Mouse (Mus musculus) testis, adult 2 months (tissue): Measurements from ENCODE around the gene Slc12a8. TPM values are rescaled to one million over a fixed set of nuclear protein-coding genes. Genes with fewer than 3 reads are reported as not detected.

Experiments
- H3K27ac ChIP-seq: fragments of 200-500 bp; 2 replicates; pipeline ENCODE4 v1.5.1; 2012; ENCODE audit warnings: low read depth, low read length; ENCODE audit not compliant: control insufficient read depth, insufficient read depth
- H3K27me3 ChIP-seq: fragments of 200-500 bp; 2 replicates; pipeline ENCODE4 v1.6.1; 2012; ENCODE audit warnings: mild to moderate bottlenecking, low read length, moderate library complexity; ENCODE audit not compliant: control insufficient read depth, insufficient read depth
- H3K36me3 ChIP-seq: fragments of 200-500 bp; 2 replicates; pipeline ENCODE4 v1.6.1; 2012; ENCODE audit warnings: mild to moderate bottlenecking, low read length; ENCODE audit not compliant: control insufficient read depth, insufficient read depth
- H3K4me1 ChIP-seq: fragments of 200-500 bp; 2 replicates; pipeline ENCODE4 v1.6.1; 2012; ENCODE audit warnings: low read length; ENCODE audit not compliant: control insufficient read depth, insufficient read depth
- H3K4me3 ChIP-seq: fragments of 200-500 bp; 2 replicates; pipeline ENCODE4 v1.5.1; 2012; ENCODE audit warnings: low read depth, mild to moderate bottlenecking, low read length, moderate library complexity, mixed read lengths; ENCODE audit not compliant: control insufficient read depth
- CTCF ChIP-seq: fragments of 200-500 bp; IDR thresholded peaks from 2 replicates; pipeline ENCODE4 v1.5.1; 2012; ENCODE audit warnings: low read depth, mild to moderate bottlenecking, inconsistent platforms, low read length, moderate library complexity; ENCODE audit not compliant: control insufficient read depth, insufficient read depth, insufficient replicate concordance
- POLR2A ChIP-seq: fragments of 200-500 bp; IDR thresholded peaks from 2 replicates; pipeline ENCODE4 v1.6.1; 2012; ENCODE audit warnings: low read depth, mild to moderate bottlenecking, inconsistent platforms, low read length, moderate library complexity; ENCODE audit not compliant: control insufficient read depth
- polyA plus RNA-seq: library from polyadenylated mRNA; depleted of rRNA; stranded (reverse); fragments of >200 nt; gene quantifications from 2 replicates; pipeline ENCODE4 v1.2.3, GENCODE M21; 2012

Slc12a8 gene
- polyA plus RNA-seq, 1 experiment: 5.7 TPM

GRCm38 (mm10) chr16:33601299-33601698 lies 84.2 kb downstream of the Slc12a8 start:
- TF ChIP-seq POLR2A: no peak
- TF ChIP-seq CTCF: no peak
- Histone ChIP-seq H3K36me3 (no peaks in the 10 kb centered on the region), H3K4me1 (no peaks in the 10 kb centered on the region; the same call in 1 of the 2 replicates), H3K27me3 (no peaks in the 10 kb centered on the region), H3K4me3 (no peak overlapping the region), H3K27ac (no peak overlapping the region)

- no peaks in the 10 kb centered on the region for H3K4me1 ChIP-seq
- TF ChIP-seq CTCF (no peak), POLR2A (no peak)
- no peak overlapping the region for H3K4me3 ChIP-seq
- H3K27me3 ChIP-seq: no peaks in the 10 kb centered on the region
- no peak overlapping the region for H3K27ac ChIP-seq
- no peaks in the 10 kb centered on the region for H3K36me3 ChIP-seq
These were observed 88.8 kb downstream of the Slc12a8 start for GRCm38 (mm10) chr16:33605647-33606596.

GRCm38 (mm10) chr16:33606691-33607532 lies 89.8 kb downstream of the Slc12a8 start:
- TF ChIP-seq POLR2A (no peak), CTCF (no peak)
- no peak overlapping the region for H3K27ac ChIP-seq

GRCm38 (mm10) chr16:33609554-33609953 lies 92.4 kb downstream of the Slc12a8 start:
- no peak overlapping the region for H3K4me3 ChIP-seq
- H3K27ac ChIP-seq: no peak overlapping the region
- no peaks in the 10 kb centered on the region for H3K27me3 ChIP-seq
- H3K4me1 ChIP-seq: no peaks in the 10 kb centered on the region
- TF ChIP-seq POLR2A (no peak), CTCF (no peak)
- H3K36me3 ChIP-seq: no peaks in the 10 kb centered on the region

More at GRCm38 (mm10) chr16:33606691-33607532, 89.8 kb downstream of the Slc12a8 start:
- Histone ChIP-seq H3K27me3 (no peaks in the 10 kb centered on the region), H3K4me1 (no peaks in the 10 kb centered on the region), H3K4me3 (no peak overlapping the region), H3K36me3 (no peaks in the 10 kb centered on the region)

- Histone ChIP-seq H3K27ac (no peak overlapping the region), H3K4me1 (no peaks in the 10 kb centered on the region; the same call in none of the 2 replicates), H3K4me3 (no peak overlapping the region), H3K27me3 (no peaks in the 10 kb centered on the region), H3K36me3 (no peaks in the 10 kb centered on the region)
- TF ChIP-seq POLR2A: no peak
- no peak for TF ChIP-seq CTCF
These were observed 93.3 kb downstream of the Slc12a8 start for GRCm38 (mm10) chr16:33610466-33610865.

GRCm38 (mm10) chr16:33611291-33611690 lies 94.2 kb downstream of the Slc12a8 start:
- Histone ChIP-seq H3K27me3 (no peaks in the 10 kb centered on the region), H3K4me3 (no peak overlapping the region), H3K36me3 (no peaks in the 10 kb centered on the region), H3K4me1 (no peaks in the 10 kb centered on the region; the same call in none of the 2 replicates), H3K27ac (no peak overlapping the region)
- TF ChIP-seq CTCF (no peak), POLR2A (no peak)

GRCm38 (mm10) chr16:33612056-33612770 lies 95.1 kb downstream of the Slc12a8 start:
- Histone ChIP-seq H3K27ac (no peak overlapping the region), H3K27me3 (no peaks in the 10 kb centered on the region), H3K4me1 (no peaks in the 10 kb centered on the region; the same call in none of the 2 replicates), H3K4me3 (no peak overlapping the region), H3K36me3 (no peaks in the 10 kb centered on the region)
- TF ChIP-seq POLR2A: no peak
- no peak for TF ChIP-seq CTCF
